In genomic region chr19:36918441-36919301, GRCm38 (mm10) we compare ENCODE assay signal across 8 mouse cellular contexts. TPM values are rescaled to one million over a fixed set of nuclear protein-coding genes. Genes with fewer than 3 reads are reported as not detected.
DNase-seq lines count a peak whose midpoint lies in the region; ATAC-seq and TF ChIP-seq lines count a peak whose summit lies in the region.

No protein-coding gene starts in this region.

- no peaks in the 10 kb centered on the region for H3K36me3 ChIP-seq in E14TG2a.4 (ENCODE audit: insufficient read depth, low read length)
- H3K36me3 ChIP-seq in forebrain, embryonic 14.5 days (ENCODE audit: control insufficient read depth, insufficient read depth, low read length) = no peaks in the 10 kb centered on the region
- H3K36me3 ChIP-seq in lung, embryonic 15.5 days = no peaks in the 10 kb centered on the region
- no peaks in the 10 kb centered on the region for H3K36me3 ChIP-seq in thymus, adult 2 months (ENCODE audit: control insufficient read depth, insufficient read depth, low read length)

- peak; percentile 87 for DNase-seq in forebrain, embryonic 14.5 days (ENCODE audit: low spot score)
- peak; percentile 87 to 89 for DNase-seq in heart, postnatal 14 days
- peak; percentile 84 to 93 for DNase-seq in layer of hippocampus, adult 2 months (ENCODE audit: low spot score in 2 of 2)
- peak; percentile 84 for DNase-seq in ovary, adult 18-20 months (ENCODE audit: low spot score)
- DNase-seq in thymus, adult 2 months = peak; percentile 54

- under 1% methylated on average over 77 of the region's 85 CpGs for WGBS in forebrain, embryonic 14.5 days
- WGBS in lung, embryonic 15.5 days = under 1% methylated on average over 74 of the region's 85 CpGs
- WGBS in thymus, adult 2 months = under 1% methylated on average over 85 of the region's 85 CpGs

- H3K9ac ChIP-seq in forebrain, embryonic 14.5 days (ENCODE audit: low read length) = peak overlapping the region; percentile 93
- H3K9ac ChIP-seq in lung, embryonic 15.5 days = peak overlapping the region; percentile 72

- H3K4me1 ChIP-seq in E14TG2a.4 (replicated peaks; ENCODE audit: low read depth, low read length) = peaks cover 14% of the 10 kb centered on the region
- peaks cover 10% of the 10 kb centered on the region; the same call in 1 of the 2 replicates for H3K4me1 ChIP-seq in forebrain, embryonic 14.5 days (ENCODE audit: control insufficient read depth, insufficient read depth, low read length)
- H3K4me1 ChIP-seq in lung, embryonic 15.5 days = peaks cover 19% of the 10 kb centered on the region
- H3K4me1 ChIP-seq in thymus, adult 2 months (replicated peaks; ENCODE audit: control insufficient read depth, insufficient read depth, low read length) = peaks cover 4% of the 10 kb centered on the region; the same call in 1 of the 2 replicates

- TF ChIP-seq POLR2A in thymus, adult 2 months (IDR thresholded peaks at IDR 0.05; ENCODE audit: control insufficient read depth, extremely low read depth, insufficient read depth, low read length, poor library complexity) = peak; percentile 40; the same call in 1 of the 2 replicates

- peak overlapping the region; percentile 88 for H3K27ac ChIP-seq in forebrain, embryonic 14.5 days (ENCODE audit: low read depth, low read length)
- H3K27ac ChIP-seq in layer of hippocampus, adult 2 months = peak overlapping the region; percentile 93
- H3K27ac ChIP-seq in lung, embryonic 15.5 days = peak overlapping the region; percentile 95
- H3K27ac ChIP-seq in thymus, adult 2 months (ENCODE audit: control insufficient read depth, insufficient read depth, low read length) = no peak overlapping the region

- H3K27me3 ChIP-seq in E14TG2a.4 (ENCODE audit: insufficient read depth, low read length) = peaks cover 35% of the 10 kb centered on the region
- no peaks in the 10 kb centered on the region for H3K27me3 ChIP-seq in forebrain, embryonic 14.5 days (replicated peaks; ENCODE audit: control insufficient read depth, insufficient read depth, low read length)
- H3K27me3 ChIP-seq in lung, embryonic 15.5 days = no peaks in the 10 kb centered on the region
- no peaks in the 10 kb centered on the region; the same call in 1 of the 2 replicates for H3K27me3 ChIP-seq in thymus, adult 2 months (ENCODE audit: control insufficient read depth, insufficient read depth, low read length)

- no peak for TF ChIP-seq CTCF in E14TG2a.4 (conservative IDR thresholded peaks at IDR 0.05; ENCODE audit: low read length)
- TF ChIP-seq CTCF in layer of hippocampus, adult 2 months (conservative IDR thresholded peaks at IDR 0.05) = peak; percentile 69
- TF ChIP-seq CTCF in thymus, adult 2 months (IDR thresholded peaks at IDR 0.05; ENCODE audit: borderline replicate concordance, control insufficient read depth, extremely low read depth, insufficient read depth, low read length, poor library complexity) = peak; percentile 45; the same call in 1 of the 2 replicates

- peak overlapping the region; percentile 85 for H3K4me2 ChIP-seq in forebrain, embryonic 14.5 days (ENCODE audit: low read length)
- H3K4me2 ChIP-seq in lung, embryonic 15.5 days = peak overlapping the region; percentile 79

- intact Hi-C loops in heart, postnatal 14 days (cut with DNase I) = loop anchor here (2.0 to 5.0 kb wide), 2 partner anchors 36 to 102 kb away; no protein-coding TSS in a partner anchor

- peak; percentile 96 for ATAC-seq in cerebellum, adult (ENCODE audit: insufficient number of reproducible peaks, low FRiP score, low TSS enrichment)
- peak; percentile 92 for ATAC-seq in forebrain, embryonic 14.5 days
- ATAC-seq in lung, embryonic 15.5 days (ENCODE audit: borderline replicate concordance, extremely low read depth, low FRiP score, low TSS enrichment) = peak; percentile 88

- H3K9me3 ChIP-seq in E14TG2a.4 (ENCODE audit: low read length) = no peaks in the 10 kb centered on the region
- no peaks in the 10 kb centered on the region for H3K9me3 ChIP-seq in forebrain, embryonic 14.5 days (replicated peaks; ENCODE audit: control insufficient read depth, low read length)
- H3K9me3 ChIP-seq in lung, embryonic 15.5 days = no peaks in the 10 kb centered on the region

- peak overlapping the region; percentile 94 for H3K4me3 ChIP-seq in E14TG2a.4 (replicated peaks; ENCODE audit: low read length)
- H3K4me3 ChIP-seq in forebrain, embryonic 14.5 days (ENCODE audit: low read depth, low read length) = peak overlapping the region; percentile 88
- peak overlapping the region; percentile 91 for H3K4me3 ChIP-seq in layer of hippocampus, adult 2 months
- peak overlapping the region; percentile 81 for H3K4me3 ChIP-seq in lung, embryonic 15.5 days
- H3K4me3 ChIP-seq in thymus, adult 2 months (ENCODE audit: control insufficient read depth, insufficient read depth, low read length) = peak overlapping the region; percentile 80

RNA-seq across cellular contexts. Expression of gene Fgfbp3, which starts 0.7 kb away (rescaled TPM):
- polyA plus RNA-seq in forebrain, embryonic 14.5 days (2014; fragmentation: Nextera tagmentation; extraction: Ambion mirVana) = 21.4 and 22.0 TPM in 2 replicates
- total RNA-seq in heart, postnatal 14 days (2021) = 1 to 10 TPM; 1.9 TPM
- 1 to 10 TPM; 6.9 to 9.0 TPM for total RNA-seq in layer of hippocampus, adult 2 months (2021)
- 6.4 and 7.8 TPM in 2 replicates for polyA plus RNA-seq in lung, embryonic 15.5 days (2015; fragmentation: Nextera tagmentation; extraction: Ambion mirVana)
- 7.1 and 10.5 TPM in 2 replicates for polyA plus RNA-seq in thymus, adult 2 months (2012; rRNA removed)

RNA-seq across cellular contexts. Expression of gene Btaf1, which starts 7.2 kb away (rescaled TPM):
- 11.4 and 13.4 TPM in 2 replicates for polyA plus RNA-seq in forebrain, embryonic 14.5 days (2014; fragmentation: Nextera tagmentation; extraction: Ambion mirVana)
- total RNA-seq in heart, postnatal 14 days (2021) = 10 to 100 TPM; 12.9 to 13.4 TPM
- 10 to 100 TPM; 23.9 to 33.4 TPM for total RNA-seq in layer of hippocampus, adult 2 months (2021)
- polyA plus RNA-seq in lung, embryonic 15.5 days (2015; fragmentation: Nextera tagmentation; extraction: Ambion mirVana) = 10.9 and 11.3 TPM in 2 replicates
- polyA plus RNA-seq in thymus, adult 2 months (2012; rRNA removed) = 9.0 and 9.8 TPM in 2 replicates
